Mouse (Mus musculus) olfactory bulb, adult 2 months (tissue): ENCODE results near the gene Large1.

Experiments
- CTCF ChIP-seq: fragments of 200-500 bp; IDR thresholded peaks from 2 replicates; pipeline ENCODE4 v1.5.1; 2012; ENCODE audit warnings: low read depth, mild to moderate bottlenecking, low read length, moderate library complexity; ENCODE audit not compliant: insufficient read depth
- POLR2A ChIP-seq: fragments of 200-500 bp; IDR thresholded peaks from 2 replicates; pipeline ENCODE4 v1.6.1; 2012; ENCODE audit warnings: mild to moderate bottlenecking, low read depth, low read length, moderate library complexity; ENCODE audit not compliant: insufficient read depth

DNA sequence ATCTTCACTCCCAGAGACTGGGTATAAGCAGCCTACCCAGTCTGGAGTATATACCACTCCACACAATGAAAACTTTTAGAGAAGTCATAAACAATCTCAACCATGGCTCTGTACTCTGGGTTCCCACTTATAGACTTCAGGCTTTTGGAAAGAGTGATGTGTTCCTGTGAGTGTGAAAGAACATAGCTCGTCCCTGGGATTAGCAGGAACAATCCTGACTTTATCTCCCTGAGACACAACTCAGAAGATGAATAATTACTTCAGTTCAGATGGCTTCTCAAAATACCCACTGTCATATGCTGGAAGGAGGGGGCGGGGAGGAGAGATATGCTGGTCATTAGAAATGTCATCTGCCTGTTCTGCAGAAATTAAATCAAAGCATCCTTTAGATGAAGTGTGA is 192.4 kb downstream of the Large1 start:
- TF ChIP-seq CTCF (no peak), POLR2A (no peak)
